Mouse (Mus musculus) lung, postnatal 0 days (tissue): Measurements from ENCODE around the gene Pex26.

ENCODE experiments used
- CTCF ChIP-seq: IDR thresholded peaks from 2 replicates; pipeline ENCODE4 v1.5.1; 2016; ENCODE audit warnings: antibody characterized with exemption, mild to moderate bottlenecking
- EP300 ChIP-seq: IDR thresholded peaks from 2 replicates; pipeline ENCODE4 v1.6.1; 2016; ENCODE audit warnings: antibody characterized with exemption, mild to moderate bottlenecking, control low read depth

DNA sequence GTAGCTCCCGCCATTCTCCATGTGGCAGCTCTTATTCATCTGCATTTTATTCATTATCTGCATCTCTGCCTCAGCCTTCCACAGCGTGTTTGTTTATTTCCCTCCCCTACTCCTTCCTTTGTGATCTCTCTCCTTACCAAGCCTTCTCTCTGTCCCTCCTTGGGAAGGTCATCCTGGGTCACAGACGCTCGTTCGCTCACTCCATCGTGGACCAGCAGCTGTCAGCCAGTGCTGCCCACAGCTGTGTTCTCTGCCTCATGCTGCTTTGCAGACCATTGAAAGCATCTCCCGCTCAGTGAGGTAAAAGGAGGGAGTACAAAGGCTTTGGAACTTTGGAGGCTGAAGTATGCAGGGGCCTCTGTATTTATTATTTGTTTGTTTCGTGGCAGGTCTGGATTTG lies 37.6 kb upstream of the Pex26 start:
- no peak for TF ChIP-seq CTCF
- no peak for TF ChIP-seq EP300
